Comparison of ENCODE assay signal across 9 mouse cellular contexts in genomic region chr5:92970480-92970879, GRCm38 (mm10).
A peak's percentile ranks its signal among the peaks of the same experiment; 100 is the strongest.
DNase-seq lines count a peak whose midpoint lies in the region; ATAC-seq and TF ChIP-seq lines count a peak whose summit lies in the region.
"Had no signal": no experiment of that assay in that cellular context is flagged by ENCODE, and none has a peak within 500 bp of the region (broad histone marks: within the 10 kb centered on the region; RNA-seq: fewer than 3 reads in every experiment).

No protein-coding gene starts in this region.

- no peaks in the 10 kb centered on the region for H3K4me1 ChIP-seq in kidney, adult 2 months (ENCODE audit: control insufficient read depth, insufficient read depth, low read length)
- no peaks in the 10 kb centered on the region for H3K4me1 ChIP-seq in stomach, postnatal 0 days (replicated peaks; ENCODE audit: control insufficient read depth, insufficient read depth)
- H3K4me1 ChIP-seq in neural tube, embryonic 15.5 days = no peaks in the 10 kb centered on the region

- no peak for TF ChIP-seq EP300 in stomach, postnatal 0 days (optimal IDR thresholded peaks at IDR 0.05)

- peak; percentile 33 for DNase-seq in kidney, adult 2 months
- no peak for DNase-seq in kidney, postnatal 14 days
- peak; percentile 41 for DNase-seq in urinary bladder, postnatal 25 days (ENCODE audit: low spot score)
- no peak for DNase-seq in urinary bladder, postnatal 4 days (ENCODE audit: low spot score in 2 of 2)
- peak; percentile 53 for DNase-seq in embryo, embryonic 11 days
- peak; percentile 72 for DNase-seq in stomach, postnatal 0 days (ENCODE audit: low spot score)
- no peak for DNase-seq in left cerebral cortex, adult 9 months (ENCODE audit: low spot score in 2 of 2)
- DNase-seq: cerebellum, adult 11 months had no signal

- TF ChIP-seq POLR2A in kidney, adult 2 months (IDR thresholded peaks at IDR 0.05; ENCODE audit: low read depth, low read length) = no peak

- H3K4me2 ChIP-seq in stomach, postnatal 0 days (replicated peaks; ENCODE audit: low read depth) = no peak overlapping the region
- no peak overlapping the region for H3K4me2 ChIP-seq in neural tube, embryonic 15.5 days

- 29% methylated on average over 7 of the region's 7 CpGs for WGBS in kidney, adult 2 months
- 25% methylated on average over 7 of the region's 7 CpGs for WGBS in stomach, postnatal 0 days
- 35% methylated on average over 7 of the region's 7 CpGs for WGBS in neural tube, embryonic 15.5 days

- no peak overlapping the region for H3K9ac ChIP-seq in stomach, postnatal 0 days (ENCODE audit: low read length)
- no peak overlapping the region for H3K9ac ChIP-seq in neural tube, embryonic 15.5 days (replicated peaks)

- no peaks in the 10 kb centered on the region for H3K27me3 ChIP-seq in kidney, adult 2 months (replicated peaks; ENCODE audit: control insufficient read depth, insufficient read depth, low read length)
- no peaks in the 10 kb centered on the region for H3K27me3 ChIP-seq in stomach, postnatal 0 days (ENCODE audit: control insufficient read depth, insufficient read depth, low read length)
- H3K27me3 ChIP-seq in neural tube, embryonic 15.5 days (replicated peaks) = no peaks in the 10 kb centered on the region

- H3K36me3 ChIP-seq in kidney, adult 2 months (ENCODE audit: control insufficient read depth, insufficient read depth, low read length) = no peaks in the 10 kb centered on the region
- H3K36me3 ChIP-seq in stomach, postnatal 0 days (ENCODE audit: control insufficient read depth, insufficient read depth, low read length) = peaks cover 7% of the 10 kb centered on the region; the same call in 1 of the 2 replicates
- H3K36me3 ChIP-seq in neural tube, embryonic 15.5 days = no peaks in the 10 kb centered on the region

- no peak overlapping the region for H3K27ac ChIP-seq in kidney, adult 2 months (ENCODE audit: insufficient read depth, low read depth, low read length)
- H3K27ac ChIP-seq in stomach, postnatal 0 days (replicated peaks) = 0 out of 2 replicates have a peak overlapping the region, but pooled peaks have one; percentile 2
- no peak overlapping the region for H3K27ac ChIP-seq in neural tube, embryonic 15.5 days (replicated peaks)

- ATAC-seq in stomach, postnatal 0 days (ENCODE audit: low FRiP score, low TSS enrichment) = peak; percentile 70
- no peak for ATAC-seq in neural tube, embryonic 15.5 days (ENCODE audit: low FRiP score)

- no peak overlapping the region for H3K4me3 ChIP-seq in kidney, adult 2 months (ENCODE audit: insufficient read depth, low read depth, low read length)
- no peak overlapping the region for H3K4me3 ChIP-seq in stomach, postnatal 0 days (ENCODE audit: low read depth, low read length)
- H3K4me3 ChIP-seq in neural tube, embryonic 15.5 days (replicated peaks) = no peak overlapping the region

- no peaks in the 10 kb centered on the region for H3K9me3 ChIP-seq in stomach, postnatal 0 days (ENCODE audit: control insufficient read depth, low read length)
- H3K9me3 ChIP-seq in neural tube, embryonic 15.5 days (replicated peaks) = no peaks in the 10 kb centered on the region

- peak; percentile 44 for TF ChIP-seq CTCF in kidney, adult 2 months (conservative IDR thresholded peaks at IDR 0.05; ENCODE audit: insufficient read depth, insufficient read length, low read depth, low read length)
- TF ChIP-seq CTCF in stomach, postnatal 0 days (IDR thresholded peaks at IDR 0.05; ENCODE audit: low read depth) = peak; percentile 78

Comparison
In these comparisons a context has a peak if more than half of its experiments do, and no peak if none do; other contexts are left out.
1. DNase-seq: peak in kidney, adult 2 months (single experiment), urinary bladder, postnatal 25 days (single experiment), embryo, embryonic 11 days (single experiment) and stomach, postnatal 0 days (single experiment); none in kidney, postnatal 14 days (single experiment), urinary bladder, postnatal 4 days (0 of 2) and left cerebral cortex, adult 9 months (0 of 2).